Mouse (Mus musculus): ENCODE measurements at regions not wholly inside any gene's neighbourhood (a gene's known extent, or its start where the extent isn't known, plus 50 kb on each side); places are given as distances from the start of the nearest gene placed in this dataset.

- Histone ChIP-seq H3K9ac (ENCODE audit: low read length) (no peak overlapping the region), H3K27me3 (replicated peaks; ENCODE audit: control insufficient read depth, insufficient read depth, low read length) (no peaks in the 10 kb centered on the region), H3K4me2 (ENCODE audit: low read length) (no peak overlapping the region), H3K4me1 (replicated peaks; ENCODE audit: control insufficient read depth, insufficient read depth, low read length) (no peaks in the 10 kb centered on the region), H3K4me3 (ENCODE audit: low read depth, low read length) (no peak overlapping the region), H3K36me3 (ENCODE audit: control insufficient read depth, insufficient read depth, low read length) (no peaks in the 10 kb centered on the region), H3K9me3 (ENCODE audit: control insufficient read depth, low read length) (no peaks in the 10 kb centered on the region), H3K27ac (ENCODE audit: low read depth) (no peak overlapping the region)
- no peak for DNase-seq (ENCODE audit: low spot score)
- ATAC-seq (replicated peaks; ENCODE audit: low FRiP score, low TSS enrichment, low read depth) = no peak
- WGBS = 87% methylated on average over 3 of the region's 3 CpGs
Measured at GRCm38 (mm10) chr3:54595193-54595592, 97.4 kb upstream of the Supt20 start.

- no peak overlapping the region for H3K4me3 ChIP-seq (ENCODE audit: low read depth, low read length)
- H3K9me3 ChIP-seq (ENCODE audit: control insufficient read depth, low read length) = no peaks in the 10 kb centered on the region
- no peak overlapping the region for H3K4me2 ChIP-seq (ENCODE audit: low read length)
- no peak for DNase-seq (ENCODE audit: low spot score)
- H3K27ac ChIP-seq (ENCODE audit: low read depth) = peak overlapping the region; percentile 19; the same call in 1 of the 2 replicates
- H3K9ac ChIP-seq (ENCODE audit: low read length) = no peak overlapping the region
- no peaks in the 10 kb centered on the region for H3K27me3 ChIP-seq (replicated peaks; ENCODE audit: control insufficient read depth, insufficient read depth, low read length)
- H3K4me1 ChIP-seq (replicated peaks; ENCODE audit: control insufficient read depth, insufficient read depth, low read length) = no peaks in the 10 kb centered on the region
- H3K36me3 ChIP-seq (ENCODE audit: control insufficient read depth, insufficient read depth, low read length) = no peaks in the 10 kb centered on the region
- 51% methylated on average over 11 of the region's 11 CpGs for WGBS
- no peak; the same call in 1 of the 2 replicates for ATAC-seq (replicated peaks; ENCODE audit: low FRiP score, low TSS enrichment, low read depth)
Measured at GRCm38 (mm10) chr3:54597326-54598274, 95.0 kb upstream of the Supt20 start.

GRCm38 (mm10) chr3:54598296-54598695 is 94.3 kb upstream of the Supt20 start:
- Histone ChIP-seq H3K27ac (ENCODE audit: low read depth) (peak overlapping the region; percentile 19; the same call in 1 of the 2 replicates), H3K9ac (ENCODE audit: low read length) (no peak overlapping the region), H3K36me3 (ENCODE audit: control insufficient read depth, insufficient read depth, low read length) (no peaks in the 10 kb centered on the region), H3K4me2 (ENCODE audit: low read length) (no peak overlapping the region), H3K9me3 (ENCODE audit: control insufficient read depth, low read length) (no peaks in the 10 kb centered on the region), H3K4me1 (replicated peaks; ENCODE audit: control insufficient read depth, insufficient read depth, low read length) (no peaks in the 10 kb centered on the region), H3K4me3 (ENCODE audit: low read depth, low read length) (no peak overlapping the region), H3K27me3 (replicated peaks; ENCODE audit: control insufficient read depth, insufficient read depth, low read length) (no peaks in the 10 kb centered on the region)
- 69% methylated on average over 5 of the region's 5 CpGs for WGBS
- no peak for ATAC-seq (replicated peaks; ENCODE audit: low FRiP score, low TSS enrichment, low read depth)
- DNase-seq (ENCODE audit: low spot score) = no peak

GRCm38 (mm10) chr3:54604705-54605379 is 87.8 kb upstream of the Supt20 start:
- H3K4me3 ChIP-seq (ENCODE audit: low read depth, low read length) = no peak overlapping the region
- 0 out of 2 replicates have a peak, but pooled peaks cover 6% of the 10 kb centered on the region for H3K9me3 ChIP-seq (ENCODE audit: control insufficient read depth, low read length)
- 53% methylated on average over 4 of the region's 4 CpGs for WGBS
- H3K27ac ChIP-seq (ENCODE audit: low read depth) = no peak overlapping the region
- H3K9ac ChIP-seq (ENCODE audit: low read length) = no peak overlapping the region
- no peaks in the 10 kb centered on the region for H3K36me3 ChIP-seq (ENCODE audit: control insufficient read depth, insufficient read depth, low read length)
- no peak for ATAC-seq (replicated peaks; ENCODE audit: low FRiP score, low TSS enrichment, low read depth)
- DNase-seq (ENCODE audit: low spot score) = no peak
- no peak overlapping the region for H3K4me2 ChIP-seq (ENCODE audit: low read length)
- no peaks in the 10 kb centered on the region for H3K27me3 ChIP-seq (replicated peaks; ENCODE audit: control insufficient read depth, insufficient read depth, low read length)
- no peaks in the 10 kb centered on the region for H3K4me1 ChIP-seq (replicated peaks; ENCODE audit: control insufficient read depth, insufficient read depth, low read length)

- DNase-seq (ENCODE audit: low spot score) (no peak), ATAC-seq (replicated peaks; ENCODE audit: low FRiP score, low TSS enrichment, low read depth) (no peak)
- Histone ChIP-seq H3K4me3 (ENCODE audit: low read depth, low read length) (no peak overlapping the region), H3K4me2 (ENCODE audit: low read length) (no peak overlapping the region), H3K27me3 (replicated peaks; ENCODE audit: control insufficient read depth, insufficient read depth, low read length) (no peaks in the 10 kb centered on the region), H3K4me1 (replicated peaks; ENCODE audit: control insufficient read depth, insufficient read depth, low read length) (no peaks in the 10 kb centered on the region), H3K27ac (ENCODE audit: low read depth) (no peak overlapping the region), H3K9ac (ENCODE audit: low read length) (no peak overlapping the region), H3K9me3 (ENCODE audit: control insufficient read depth, low read length) (0 out of 2 replicates have a peak, but pooled peaks cover 3% of the 10 kb centered on the region), H3K36me3 (ENCODE audit: control insufficient read depth, insufficient read depth, low read length) (no peaks in the 10 kb centered on the region)
- WGBS = 52% methylated on average over 10 of the region's 10 CpGs
Measured at GRCm38 (mm10) chr3:54611431-54611990, 81.1 kb upstream of the Supt20 start.

GRCm38 (mm10) chr3:54613845-54614244 is 78.8 kb upstream of the Supt20 start:
- Histone ChIP-seq H3K27ac (ENCODE audit: low read depth) (no peak overlapping the region), H3K9me3 (ENCODE audit: control insufficient read depth, low read length) (peaks cover 6% of the 10 kb centered on the region), H3K4me1 (replicated peaks; ENCODE audit: control insufficient read depth, insufficient read depth, low read length) (no peaks in the 10 kb centered on the region), H3K27me3 (replicated peaks; ENCODE audit: control insufficient read depth, insufficient read depth, low read length) (no peaks in the 10 kb centered on the region), H3K4me2 (ENCODE audit: low read length) (no peak overlapping the region), H3K9ac (ENCODE audit: low read length) (no peak overlapping the region), H3K4me3 (ENCODE audit: low read depth, low read length) (no peak overlapping the region), H3K36me3 (ENCODE audit: control insufficient read depth, insufficient read depth, low read length) (no peaks in the 10 kb centered on the region)
- DNase-seq (ENCODE audit: low spot score) (no peak), ATAC-seq (replicated peaks; ENCODE audit: low FRiP score, low TSS enrichment, low read depth) (no peak)
- 79% methylated on average over 2 of the region's 2 CpGs for WGBS

- H3K4me1 ChIP-seq (replicated peaks; ENCODE audit: control insufficient read depth, insufficient read depth, low read length) = no peaks in the 10 kb centered on the region
- H3K9ac ChIP-seq (ENCODE audit: low read length) = no peak overlapping the region
- H3K36me3 ChIP-seq (ENCODE audit: control insufficient read depth, insufficient read depth, low read length) = no peaks in the 10 kb centered on the region
- H3K27ac ChIP-seq (ENCODE audit: low read depth) = no peak overlapping the region
- H3K4me3 ChIP-seq (ENCODE audit: low read depth, low read length) = no peak overlapping the region
- H3K9me3 ChIP-seq (ENCODE audit: control insufficient read depth, low read length) = peaks cover 6% of the 10 kb centered on the region
- no peak for DNase-seq (ENCODE audit: low spot score)
- no peak for ATAC-seq (replicated peaks; ENCODE audit: low FRiP score, low TSS enrichment, low read depth)
- 94% methylated on average over 4 of the region's 4 CpGs for WGBS
- no peaks in the 10 kb centered on the region for H3K27me3 ChIP-seq (replicated peaks; ENCODE audit: control insufficient read depth, insufficient read depth, low read length)
- H3K4me2 ChIP-seq (ENCODE audit: low read length) = no peak overlapping the region
Measured at GRCm38 (mm10) chr3:54617298-54617697, 75.3 kb upstream of the Supt20 start.

GRCm38 (mm10) chr3:54618286-54618685 is 74.3 kb upstream of the Supt20 start:
- no peak overlapping the region for H3K4me3 ChIP-seq (ENCODE audit: low read depth, low read length)
- H3K27ac ChIP-seq (ENCODE audit: low read depth) = no peak overlapping the region
- no peak for DNase-seq (ENCODE audit: low spot score)
- peaks cover 6% of the 10 kb centered on the region for H3K9me3 ChIP-seq (ENCODE audit: control insufficient read depth, low read length)
- H3K36me3 ChIP-seq (ENCODE audit: control insufficient read depth, insufficient read depth, low read length) = no peaks in the 10 kb centered on the region
- no peaks in the 10 kb centered on the region for H3K4me1 ChIP-seq (replicated peaks; ENCODE audit: control insufficient read depth, insufficient read depth, low read length)
- no peak for ATAC-seq (replicated peaks; ENCODE audit: low FRiP score, low TSS enrichment, low read depth)
- H3K27me3 ChIP-seq (replicated peaks; ENCODE audit: control insufficient read depth, insufficient read depth, low read length) = no peaks in the 10 kb centered on the region
- no peak overlapping the region for H3K4me2 ChIP-seq (ENCODE audit: low read length)
- no peak overlapping the region for H3K9ac ChIP-seq (ENCODE audit: low read length)
- WGBS = 92% methylated on average over 4 of the region's 4 CpGs
